ENCODE assay signal across 8 mouse cellular contexts in the genomic region with DNA sequence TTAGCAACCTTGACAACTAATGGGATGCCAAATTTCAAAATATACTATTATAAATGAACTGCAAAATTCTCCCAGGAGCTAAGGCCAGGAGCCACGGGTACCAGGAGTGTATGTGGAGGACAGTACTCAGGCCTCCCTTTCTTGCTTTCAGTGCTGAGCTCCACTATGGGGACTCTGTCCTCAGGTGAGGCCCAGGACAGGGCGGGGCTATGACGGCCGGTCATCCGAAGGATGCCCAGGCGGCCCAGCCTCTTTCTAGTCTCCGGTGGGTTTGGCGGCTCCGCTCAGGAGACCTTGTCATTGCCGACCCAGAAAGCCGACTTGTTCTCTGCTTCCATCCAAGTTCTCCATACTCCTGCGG. TPM values are rescaled to one million over a fixed set of nuclear protein-coding genes. Genes with fewer than 3 reads are reported as not detected.
DNase-seq lines count a peak whose midpoint lies in the region; ATAC-seq and TF ChIP-seq lines count a peak whose summit lies in the region.

No protein-coding gene starts in this region.

- H3K4me2 ChIP-seq in heart, embryonic 12.5 days = peak overlapping the region; percentile 74
- H3K4me2 ChIP-seq in hindbrain, embryonic 12.5 days (replicated peaks) = peak overlapping the region; percentile 57

- peak in 1 of 2 experiments; percentile 5; a peak in 1 of 4 replicates for TF ChIP-seq POLR2A in MEL (IDR thresholded peaks at IDR 0.05; ENCODE audit: control insufficient read depth in 1 of 2, insufficient read depth in 1 of 2, low read depth in 1 of 2, low read length in 2 of 2, poor library complexity in 1 of 2)

- 12% methylated on average over 12 of the region's 12 CpGs for WGBS in heart, embryonic 12.5 days
- 28% methylated on average over 12 of the region's 12 CpGs for WGBS in hindbrain, embryonic 12.5 days
- 25% methylated on average over 12 of the region's 12 CpGs for WGBS in midbrain, embryonic 10.5 days

- DNase-seq in heart, postnatal 25 days (ENCODE audit: low spot score) = no peak
- DNase-seq in MEL (ENCODE audit: low read depth, low spot score) = no peak
- DNase-seq in midbrain, embryonic 10.5 days (ENCODE audit: low spot score) = no peak
- DNase-seq in right cerebral cortex, postnatal 14 days = no peak
- DNase-seq in c-Kit-positive CD71-positive TER-119-positive erythroid progenitor cells, embryonic 14.5 days (ENCODE audit: low spot score) = no peak
- DNase-seq in embryo, embryonic 10.5 days (ENCODE audit: low spot score) = no peak

- H3K27ac ChIP-seq in heart, embryonic 12.5 days (ENCODE audit: poor library complexity, severe bottlenecking) = peak overlapping the region; percentile 94
- no peak overlapping the region for H3K27ac ChIP-seq in MEL (ENCODE audit: control insufficient read depth, low read depth, low read length)
- H3K27ac ChIP-seq in hindbrain, embryonic 12.5 days = 0 out of 2 replicates have a peak overlapping the region, but pooled peaks have one; percentile 62
- peak overlapping the region; percentile 92 for H3K27ac ChIP-seq in midbrain, embryonic 10.5 days (replicated peaks)

- H3K27me3 ChIP-seq in heart, embryonic 12.5 days (replicated peaks) = peaks cover 6% of the 10 kb centered on the region; the same call in 1 of the 2 replicates
- H3K27me3 ChIP-seq in MEL (ENCODE audit: control insufficient read depth in 1 of 2, insufficient read depth in 2 of 2, low read length in 2 of 2) = no peaks in the 10 kb centered on the region
- peaks cover 14% of the 10 kb centered on the region for H3K27me3 ChIP-seq in hindbrain, embryonic 12.5 days
- H3K27me3 ChIP-seq in midbrain, embryonic 10.5 days (ENCODE audit: low read depth, poor library complexity, severe bottlenecking) = peaks cover 85% of the 10 kb centered on the region

- H3K9me3 ChIP-seq in heart, embryonic 12.5 days (replicated peaks) = no peaks in the 10 kb centered on the region
- H3K9me3 ChIP-seq in MEL (replicated peaks; ENCODE audit: insufficient read depth, low read length) = no peaks in the 10 kb centered on the region
- no peaks in the 10 kb centered on the region for H3K9me3 ChIP-seq in hindbrain, embryonic 12.5 days (replicated peaks)
- no peaks in the 10 kb centered on the region for H3K9me3 ChIP-seq in midbrain, embryonic 10.5 days (replicated peaks)

- TF ChIP-seq CTCF in MEL (IDR thresholded peaks at IDR 0.05 in 2 of 3, conservative IDR thresholded peaks at IDR 0.05 in 1 of 3; ENCODE audit: control insufficient read depth in 1 of 3, insufficient read depth in 1 of 3, low read depth in 2 of 3, low read length in 3 of 3, poor library complexity in 1 of 3, severe bottlenecking in 1 of 3) = no peak

- peak overlapping the region; percentile 71 for H3K4me3 ChIP-seq in heart, embryonic 12.5 days
- peak overlapping the region; percentile 80 to 94 for H3K4me3 ChIP-seq in MEL (ENCODE audit: control insufficient read depth in 1 of 2, insufficient read depth in 1 of 2, low read depth in 2 of 2, low read length in 2 of 2)
- peak overlapping the region; percentile 47 for H3K4me3 ChIP-seq in hindbrain, embryonic 12.5 days
- peak overlapping the region; percentile 64 for H3K4me3 ChIP-seq in midbrain, embryonic 10.5 days

- H3K9ac ChIP-seq in heart, embryonic 12.5 days = peak overlapping the region; percentile 67
- peak overlapping the region; percentile 91 for H3K9ac ChIP-seq in MEL (ENCODE audit: control insufficient read depth, low read depth, low read length, poor library complexity, severe bottlenecking)
- peak overlapping the region; percentile 65 for H3K9ac ChIP-seq in hindbrain, embryonic 12.5 days

- 0 out of 2 replicates have a peak, but pooled peaks cover 3% of the 10 kb centered on the region for H3K4me1 ChIP-seq in heart, embryonic 12.5 days (replicated peaks)
- H3K4me1 ChIP-seq in MEL (ENCODE audit: control insufficient read depth in 1 of 2, insufficient read depth in 2 of 2, low read length in 2 of 2) = peaks cover 6 to 13% of the 10 kb centered on the region in 2 experiments; a peak in 3 of 4 replicates
- H3K4me1 ChIP-seq in hindbrain, embryonic 12.5 days = peaks cover 5% of the 10 kb centered on the region
- peaks cover 8% of the 10 kb centered on the region for H3K4me1 ChIP-seq in midbrain, embryonic 10.5 days

- no peak for TF ChIP-seq RAD21 in MEL (IDR thresholded peaks at IDR 0.05; ENCODE audit: low read depth, low read length)

- H3K36me3 ChIP-seq in heart, embryonic 12.5 days = no peaks in the 10 kb centered on the region
- H3K36me3 ChIP-seq in MEL (ENCODE audit: control insufficient read depth in 1 of 2, insufficient read depth in 2 of 2, low read length in 2 of 2) = peaks cover 0 to 23% of the 10 kb centered on the region in 2 experiments; a peak in 2 of 4 replicates
- H3K36me3 ChIP-seq in hindbrain, embryonic 12.5 days = no peaks in the 10 kb centered on the region
- no peaks in the 10 kb centered on the region for H3K36me3 ChIP-seq in midbrain, embryonic 10.5 days

- peak; percentile 76 for ATAC-seq in heart, embryonic 12.5 days (ENCODE audit: insufficient number of reproducible peaks, low FRiP score)
- peak; percentile 83 for ATAC-seq in hindbrain, embryonic 12.5 days (ENCODE audit: low FRiP score)

- intact Hi-C loops in heart, postnatal 25 days (cut with DNase I) = no loop called here

- H3K79me2 ChIP-seq in MEL (ENCODE audit: control insufficient read depth, insufficient read depth, low read length, poor library complexity) = peaks cover 12% of the 10 kb centered on the region

- no peak for TF ChIP-seq EP300 in MEL (IDR thresholded peaks at IDR 0.05; ENCODE audit: low read depth in 1 of 2, low read length in 2 of 2)

TF ChIP-seq in MEL, 35 proteins besides CTCF, POLR2A, EP300 and RAD21:
- TF ChIP-seq MXI1 (IDR thresholded peaks at IDR 0.05; ENCODE audit: low read depth, low read length) (0 out of 2 replicates have a peak, but pooled peaks have one; percentile 13), SIN3A (IDR thresholded peaks at IDR 0.05; ENCODE audit: low read length) (no peak), MAZ (IDR thresholded peaks at IDR 0.05; ENCODE audit: low read depth, low read length) (no peak), GATA1 (IDR thresholded peaks at IDR 0.05; ENCODE audit: low read depth, low read length) (no peak), NRF1 (IDR thresholded peaks at IDR 0.05; ENCODE audit: insufficient read depth, low read depth, low read length, poor library complexity, severe bottlenecking) (no peak), ZMIZ1 (IDR thresholded peaks at IDR 0.05; ENCODE audit: low read depth, low read length) (peak; percentile 50; the same call in 1 of the 2 replicates)

RNA-seq across cellular contexts. Expression of a gene that starts 0.3 kb away (rescaled TPM):
- 26.2 and 26.9 TPM in 2 replicates for polyA plus RNA-seq in heart, embryonic 12.5 days (2016; fragmentation: Nextera tagmentation; extraction: Ambion mirVana)
- 10 to 100 TPM; 10.9 to 15.1 TPM for total RNA-seq in heart, postnatal 25 days (2021)
- total RNA-seq in MEL (2012; rRNA removed) = 16.6 and 20.7 TPM in 2 replicates
- 10 to 100 TPM in 1 of 2 experiments, not detected in 1; 31.0 TPM for polyA plus RNA-seq in MEL (2012; ENCODE audit: insufficient read depth in 1 of 2, insufficient read length in 2 of 2, low read depth in 1 of 2, low replicate concordance in 2 of 2, missing spikeins in 1 of 2)
- polyA plus RNA-seq in hindbrain, embryonic 12.5 days (2016; fragmentation: Nextera tagmentation; extraction: Ambion mirVana) = 20.0 and 20.3 TPM in 2 replicates
- 16.8 and 21.5 TPM in 2 replicates for polyA plus RNA-seq in midbrain, embryonic 10.5 days (2016; fragmentation: Nextera tagmentation; extraction: Ambion mirVana)
